Mouse (Mus musculus): Measurements from ENCODE around the gene Hist1h4j. TPM values are rescaled to one million over a fixed set of nuclear protein-coding genes. Genes with fewer than 3 reads are reported as not detected.

Hist1h4j gene
- polyA plus RNA-seq, 1 experiment from 2014 or later, result 1.2 TPM

DNA sequence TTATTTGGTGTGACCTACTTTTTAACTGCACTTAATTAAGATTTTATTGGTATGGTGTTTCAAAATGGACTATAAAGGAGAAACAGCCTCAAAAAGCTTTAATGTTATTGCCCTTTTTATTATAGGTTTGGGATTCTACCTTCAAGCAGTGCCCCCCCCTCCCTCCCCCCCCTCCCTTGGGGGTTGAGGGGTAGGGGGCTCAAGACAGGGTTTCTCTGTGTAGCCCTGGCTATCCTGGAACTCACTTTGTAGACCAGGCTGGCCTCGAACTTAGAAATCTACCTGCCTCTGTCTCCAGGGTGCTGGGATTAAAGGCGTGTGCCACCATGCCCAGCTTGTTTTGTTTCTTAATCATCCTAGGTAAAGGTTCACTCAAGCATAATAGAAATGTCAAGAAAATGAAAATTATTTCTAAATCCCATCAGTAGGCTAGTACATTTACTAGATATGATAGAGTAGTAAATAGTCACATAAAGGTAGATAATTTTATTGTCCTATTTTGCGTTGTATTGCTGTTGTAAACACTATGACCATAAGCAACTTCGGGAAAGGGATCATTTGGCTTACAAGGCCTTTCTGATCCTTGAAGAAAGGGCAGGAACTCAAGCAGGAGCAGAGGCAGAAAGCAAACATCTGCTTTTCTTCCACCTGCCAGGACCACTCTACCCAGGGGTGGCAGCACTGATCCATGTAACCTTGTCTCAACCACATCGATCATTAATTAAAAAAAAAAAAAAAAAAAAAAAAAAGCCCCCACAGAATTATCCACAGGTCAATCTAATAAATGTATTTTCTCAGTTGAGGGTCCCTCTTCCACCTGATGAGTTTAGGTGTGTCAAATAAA, 11.6 kb upstream of the Hist1h4j start:
- H3K9me3 ChIP-seq (ENCODE audit: control insufficient read depth, low read length), result no peaks in the 10 kb centered on the region
- 27% methylated on average over 5 of the region's 5 CpGs for WGBS
- ATAC-seq (ENCODE audit: low read depth) (no peak), DNase-seq (ENCODE audit: low spot score) (no peak)
- H3K36me3 ChIP-seq (ENCODE audit: control insufficient read depth, insufficient read depth, low read length), result no peaks in the 10 kb centered on the region
- H3K4me3 ChIP-seq (ENCODE audit: low read depth, low read length), result 0 out of 2 replicates have a peak overlapping the region, but pooled peaks have one; percentile 42
- H3K27ac ChIP-seq (replicated peaks; ENCODE audit: low read depth, low read length), result peak overlapping the region; percentile 86
- peaks cover 16% of the 10 kb centered on the region for H3K4me1 ChIP-seq (ENCODE audit: control insufficient read depth, insufficient read depth, low read length)
- H3K9ac ChIP-seq (ENCODE audit: low read depth, low read length), result peak overlapping the region; percentile 62; the same call in 1 of the 2 replicates
- H3K4me2 ChIP-seq (ENCODE audit: low read depth, low read length), result peak overlapping the region; percentile 52
- H3K27me3 ChIP-seq (replicated peaks; ENCODE audit: control insufficient read depth, insufficient read depth, low read length), result no peaks in the 10 kb centered on the region

- Histone ChIP-seq H3K4me1 (ENCODE audit: control insufficient read depth, insufficient read depth, low read length) (no peaks in the 10 kb centered on the region), H3K4me2 (ENCODE audit: low read depth, low read length) (no peak overlapping the region), H3K4me3 (ENCODE audit: low read depth, low read length) (no peak overlapping the region), H3K27ac (replicated peaks; ENCODE audit: low read depth, low read length) (no peak overlapping the region), H3K9me3 (ENCODE audit: control insufficient read depth, low read length) (no peaks in the 10 kb centered on the region), H3K9ac (ENCODE audit: low read depth, low read length) (no peak overlapping the region), H3K27me3 (replicated peaks; ENCODE audit: control insufficient read depth, insufficient read depth, low read length) (no peaks in the 10 kb centered on the region), H3K36me3 (ENCODE audit: control insufficient read depth, insufficient read depth, low read length) (no peaks in the 10 kb centered on the region)
- DNase-seq (ENCODE audit: low spot score) (no peak), ATAC-seq (ENCODE audit: low read depth) (no peak)
- 38% methylated on average over 10 of the region's 11 CpGs for WGBS
Observed at GRCm38 (mm10) chr13:21727948-21728572, 6.8 kb upstream of the Hist1h4j start.

DNA sequence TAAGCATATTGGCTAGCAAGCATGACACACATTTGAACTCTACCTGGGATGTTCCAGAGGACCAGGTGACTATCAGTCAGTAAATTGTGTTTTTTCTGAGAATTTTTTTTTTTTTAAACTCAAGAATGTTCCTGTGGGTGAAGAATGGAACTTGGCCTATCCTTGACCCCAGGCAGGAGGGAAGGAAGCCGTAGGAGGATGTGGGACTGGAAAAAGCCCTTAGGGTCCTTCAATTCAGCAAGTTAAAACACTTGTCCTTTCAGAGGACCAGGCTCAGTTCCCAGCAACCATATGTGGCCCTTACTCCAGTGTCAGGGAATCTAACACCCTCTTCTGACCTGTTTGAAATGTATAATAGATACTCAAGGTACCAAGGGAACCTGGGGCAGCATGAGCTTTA, 5.3 kb upstream of the Hist1h4j start:
- ATAC-seq (ENCODE audit: low read depth) (no peak), DNase-seq (ENCODE audit: low spot score) (no peak)
- no peak overlapping the region for H3K27ac ChIP-seq (replicated peaks; ENCODE audit: low read depth, low read length)
- H3K4me1 ChIP-seq (ENCODE audit: control insufficient read depth, insufficient read depth, low read length), result no peaks in the 10 kb centered on the region
- H3K9ac ChIP-seq (ENCODE audit: low read depth, low read length), result no peak overlapping the region
- H3K27me3 ChIP-seq (replicated peaks; ENCODE audit: control insufficient read depth, insufficient read depth, low read length), result no peaks in the 10 kb centered on the region
- no peaks in the 10 kb centered on the region for H3K36me3 ChIP-seq (ENCODE audit: control insufficient read depth, insufficient read depth, low read length)
- H3K9me3 ChIP-seq (ENCODE audit: control insufficient read depth, low read length), result no peaks in the 10 kb centered on the region
- H3K4me3 ChIP-seq (ENCODE audit: low read depth, low read length), result no peak overlapping the region
- no peak overlapping the region for H3K4me2 ChIP-seq (ENCODE audit: low read depth, low read length)
- WGBS, result 45% methylated on average over 1 of the region's 1 CpGs

DNA sequence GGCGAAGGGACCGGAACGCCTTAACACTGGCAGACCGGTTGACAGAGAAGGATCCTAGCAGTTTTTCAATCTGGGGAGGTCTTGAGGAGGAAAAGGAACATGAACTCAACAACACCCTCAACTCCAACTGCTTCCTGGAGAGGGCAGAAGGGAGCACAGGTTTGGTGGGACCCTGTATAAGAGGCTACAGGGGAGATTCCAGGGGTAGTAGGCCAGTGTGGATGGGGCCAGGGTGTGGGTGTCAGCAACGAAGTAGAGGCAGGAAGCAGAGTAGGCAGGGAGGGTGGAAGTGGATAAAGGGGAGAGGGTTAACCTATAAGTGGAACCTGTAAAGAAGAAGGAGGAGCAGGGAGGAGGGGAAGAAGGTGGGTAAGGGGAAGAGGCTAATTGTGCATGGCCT, 1.4 kb upstream of the Hist1h4j start:
- H3K27ac ChIP-seq (replicated peaks; ENCODE audit: low read depth, low read length), result peak overlapping the region; percentile 92
- peak overlapping the region; percentile 65; the same call in 1 of the 2 replicates for H3K4me2 ChIP-seq (ENCODE audit: low read depth, low read length)
- WGBS, result 73% methylated on average over 5 of the region's 5 CpGs
- DNase-seq (ENCODE audit: low spot score) (no peak), ATAC-seq (ENCODE audit: low read depth) (no peak)
- no peaks in the 10 kb centered on the region for H3K36me3 ChIP-seq (ENCODE audit: control insufficient read depth, insufficient read depth, low read length)
- H3K4me3 ChIP-seq (ENCODE audit: low read depth, low read length), result no peak overlapping the region
- H3K4me1 ChIP-seq (ENCODE audit: control insufficient read depth, insufficient read depth, low read length), result peaks cover 8% of the 10 kb centered on the region; the same call in 1 of the 2 replicates
- H3K9ac ChIP-seq (ENCODE audit: low read depth, low read length), result 0 out of 2 replicates have a peak overlapping the region, but pooled peaks have one; percentile 66
- H3K27me3 ChIP-seq (replicated peaks; ENCODE audit: control insufficient read depth, insufficient read depth, low read length), result no peaks in the 10 kb centered on the region
- no peaks in the 10 kb centered on the region for H3K9me3 ChIP-seq (ENCODE audit: control insufficient read depth, low read length)

- Histone ChIP-seq H3K27me3 (replicated peaks; ENCODE audit: control insufficient read depth, insufficient read depth, low read length) (no peaks in the 10 kb centered on the region), H3K27ac (replicated peaks; ENCODE audit: low read depth, low read length) (peak overlapping the region; percentile 92), H3K9ac (ENCODE audit: low read depth, low read length) (peak overlapping the region; percentile 66), H3K9me3 (ENCODE audit: control insufficient read depth, low read length) (no peaks in the 10 kb centered on the region), H3K36me3 (ENCODE audit: control insufficient read depth, insufficient read depth, low read length) (no peaks in the 10 kb centered on the region), H3K4me1 (ENCODE audit: control insufficient read depth, insufficient read depth, low read length) (peaks cover 8% of the 10 kb centered on the region; the same call in 1 of the 2 replicates), H3K4me3 (ENCODE audit: low read depth, low read length) (peak overlapping the region; percentile 55), H3K4me2 (ENCODE audit: low read depth, low read length) (peak overlapping the region; percentile 65)
- peak; percentile 96 for DNase-seq (ENCODE audit: low spot score)
- WGBS, result under 1% methylated on average over 21 of the region's 21 CpGs
- ATAC-seq (ENCODE audit: low read depth), result peak; percentile 84
Observed at GRCm38 (mm10) chr13:21734010-21734905, 606 bp upstream of the Hist1h4j start.

DNA sequence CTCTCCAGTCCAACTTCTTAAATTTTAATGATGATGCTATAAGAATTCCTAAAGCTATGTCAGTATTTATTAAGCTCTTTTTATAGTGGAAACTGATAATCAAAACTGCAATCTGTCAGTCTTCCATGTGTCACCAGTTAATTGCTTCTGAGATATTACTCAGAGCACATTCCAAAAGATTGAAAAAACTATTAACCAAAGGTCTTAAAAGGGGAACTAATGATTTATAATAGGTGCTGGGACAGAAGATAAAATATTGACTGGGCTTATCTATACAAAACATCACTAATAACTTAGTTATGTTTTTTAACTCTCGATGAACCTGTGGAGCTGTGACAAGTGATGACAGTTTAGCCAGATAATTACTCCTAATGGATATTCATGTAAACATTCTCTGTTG, 10.1 kb downstream of the Hist1h4j start:
- no peaks in the 10 kb centered on the region for H3K27me3 ChIP-seq (replicated peaks; ENCODE audit: control insufficient read depth, insufficient read depth, low read length)
- ATAC-seq (ENCODE audit: low read depth) (no peak), DNase-seq (ENCODE audit: low spot score) (no peak)
- H3K4me2 ChIP-seq (ENCODE audit: low read depth, low read length), result no peak overlapping the region
- WGBS, result 87% methylated on average over 1 of the region's 1 CpGs
- no peaks in the 10 kb centered on the region for H3K36me3 ChIP-seq (ENCODE audit: control insufficient read depth, insufficient read depth, low read length)
- H3K4me3 ChIP-seq (ENCODE audit: low read depth, low read length), result no peak overlapping the region
- peaks cover 9% of the 10 kb centered on the region for H3K4me1 ChIP-seq (ENCODE audit: control insufficient read depth, insufficient read depth, low read length)
- no peak overlapping the region for H3K9ac ChIP-seq (ENCODE audit: low read depth, low read length)
- H3K9me3 ChIP-seq (ENCODE audit: control insufficient read depth, low read length), result no peaks in the 10 kb centered on the region
- no peak overlapping the region for H3K27ac ChIP-seq (replicated peaks; ENCODE audit: low read depth, low read length)

- no peaks in the 10 kb centered on the region for H3K27me3 ChIP-seq (replicated peaks; ENCODE audit: control insufficient read depth, insufficient read depth, low read length)
- WGBS, result 5% methylated on average over 5 of the region's 5 CpGs
- DNase-seq (ENCODE audit: low spot score) (no peak), ATAC-seq (ENCODE audit: low read depth) (no peak)
- no peaks in the 10 kb centered on the region for H3K9me3 ChIP-seq (ENCODE audit: control insufficient read depth, low read length)
- peak overlapping the region; percentile 68 for H3K9ac ChIP-seq (ENCODE audit: low read depth, low read length)
- H3K36me3 ChIP-seq (ENCODE audit: control insufficient read depth, insufficient read depth, low read length), result no peaks in the 10 kb centered on the region
- H3K27ac ChIP-seq (replicated peaks; ENCODE audit: low read depth, low read length), result peak overlapping the region; percentile 97
- peak overlapping the region; percentile 71 for H3K4me2 ChIP-seq (ENCODE audit: low read depth, low read length)
- H3K4me3 ChIP-seq (ENCODE audit: low read depth, low read length), result peak overlapping the region; percentile 56
- peaks cover 16% of the 10 kb centered on the region for H3K4me1 ChIP-seq (ENCODE audit: control insufficient read depth, insufficient read depth, low read length)
Observed at GRCm38 (mm10) chr13:21749387-21750158, 14.7 kb downstream of the Hist1h4j start.
